Mouse (Mus musculus): ENCODE results near the gene Cort. TPM values are rescaled to one million over a fixed set of nuclear protein-coding genes. Genes with fewer than 3 reads are reported as not detected.
A peak's percentile ranks its signal among the peaks of the same experiment; 100 is the strongest.

Gene Cort
- polyA plus RNA-seq, 2 experiments = not detected

- no peak for DNase-seq (ENCODE audit: low read depth in 3 of 3, low spot score in 3 of 3)
- WGBS (ENCODE audit: insufficient replicate concordance) = 73% methylated on average over 8 of the region's 8 CpGs
- peaks cover 43% of the 10 kb centered on the region for H3K36me3 ChIP-seq (replicated peaks; ENCODE audit: control insufficient read depth, insufficient read depth, low read depth)
- no peak overlapping the region for H3K27ac ChIP-seq
- no peak overlapping the region for H3K4me2 ChIP-seq (ENCODE audit: low read depth)
- H3K4me3 ChIP-seq (ENCODE audit: insufficient read depth in 1 of 2, low read depth in 2 of 2, low read length in 2 of 2) = no peak overlapping the region
- no peak overlapping the region for H3K9ac ChIP-seq (replicated peaks)
- no peaks in the 10 kb centered on the region for H3K4me1 ChIP-seq (replicated peaks; ENCODE audit: control insufficient read depth in 2 of 2, insufficient read depth in 2 of 2, low read length in 1 of 2)
- no peaks in the 10 kb centered on the region for H3K27me3 ChIP-seq (ENCODE audit: control insufficient read depth, insufficient read depth, low read length)
- ATAC-seq (ENCODE audit: insufficient read depth) = no peak
- no peaks in the 10 kb centered on the region for H3K9me3 ChIP-seq (ENCODE audit: control insufficient read depth, low read length)
- no peak for TF ChIP-seq CTCF (IDR thresholded peaks at IDR 0.05; ENCODE audit: low read depth)
- TF ChIP-seq EP300 (IDR thresholded peaks at IDR 0.05; ENCODE audit: low read depth) = no peak
Measured at GRCm38 (mm10) chr4:149157415-149157973, 30.9 kb upstream of the Cort start.

DNA sequence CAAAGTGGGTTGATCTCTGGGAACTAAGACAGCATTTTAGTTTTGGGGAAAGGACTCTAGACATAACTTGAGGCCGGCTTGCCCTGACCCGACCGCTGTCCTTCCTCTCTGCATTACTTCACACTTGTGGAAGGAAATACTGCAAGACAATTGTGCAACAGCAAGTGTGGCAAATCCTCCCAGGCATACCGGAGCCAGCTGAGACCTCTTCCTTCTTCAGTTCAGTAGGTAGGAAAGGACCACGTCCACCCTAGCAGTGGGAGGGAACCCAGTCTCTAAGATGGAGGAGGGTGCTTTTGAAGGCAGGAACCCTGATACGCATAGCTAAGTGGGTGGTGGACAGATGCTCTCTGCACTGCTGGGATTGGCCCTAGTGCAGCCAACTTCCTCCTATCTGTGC is 29.1 kb upstream of the Cort start:
- H3K27ac ChIP-seq = no peak overlapping the region
- H3K4me2 ChIP-seq (ENCODE audit: low read depth) = no peak overlapping the region
- no peaks in the 10 kb centered on the region for H3K4me1 ChIP-seq (replicated peaks; ENCODE audit: control insufficient read depth in 2 of 2, insufficient read depth in 2 of 2, low read length in 1 of 2)
- DNase-seq (ENCODE audit: low read depth in 3 of 3, low spot score in 3 of 3) (no peak), ATAC-seq (ENCODE audit: insufficient read depth) (0 out of 2 replicates have a peak, but pooled peaks have one; percentile 7)
- WGBS (ENCODE audit: insufficient replicate concordance) = 68% methylated on average over 6 of the region's 6 CpGs
- H3K9me3 ChIP-seq (ENCODE audit: control insufficient read depth, low read length) = no peaks in the 10 kb centered on the region
- TF ChIP-seq CTCF (IDR thresholded peaks at IDR 0.05; ENCODE audit: low read depth) (no peak), EP300 (IDR thresholded peaks at IDR 0.05; ENCODE audit: low read depth) (no peak)
- no peaks in the 10 kb centered on the region for H3K27me3 ChIP-seq (ENCODE audit: control insufficient read depth, insufficient read depth, low read length)
- H3K4me3 ChIP-seq (ENCODE audit: insufficient read depth in 1 of 2, low read depth in 2 of 2, low read length in 2 of 2) = no peak overlapping the region
- peaks cover 43% of the 10 kb centered on the region for H3K36me3 ChIP-seq (replicated peaks; ENCODE audit: control insufficient read depth, insufficient read depth, low read depth)
- H3K9ac ChIP-seq (replicated peaks) = no peak overlapping the region

GRCm38 (mm10) chr4:149154859-149155258 is 28.3 kb upstream of the Cort start:
- H3K27ac ChIP-seq = no peak overlapping the region
- 88% methylated on average over 7 of the region's 7 CpGs for WGBS (ENCODE audit: insufficient replicate concordance)
- H3K27me3 ChIP-seq (ENCODE audit: control insufficient read depth, insufficient read depth, low read length) = no peaks in the 10 kb centered on the region
- TF ChIP-seq EP300 (IDR thresholded peaks at IDR 0.05; ENCODE audit: low read depth) (no peak), CTCF (IDR thresholded peaks at IDR 0.05; ENCODE audit: low read depth) (no peak)
- H3K4me1 ChIP-seq (replicated peaks; ENCODE audit: control insufficient read depth in 2 of 2, insufficient read depth in 2 of 2, low read length in 1 of 2) = no peaks in the 10 kb centered on the region
- H3K4me2 ChIP-seq (ENCODE audit: low read depth) = no peak overlapping the region
- ATAC-seq (ENCODE audit: insufficient read depth) (no peak), DNase-seq (ENCODE audit: low read depth in 3 of 3, low spot score in 3 of 3) (no peak)
- peaks cover 48% of the 10 kb centered on the region for H3K36me3 ChIP-seq (replicated peaks; ENCODE audit: control insufficient read depth, insufficient read depth, low read depth)
- no peak overlapping the region for H3K9ac ChIP-seq (replicated peaks)
- H3K4me3 ChIP-seq (ENCODE audit: insufficient read depth in 1 of 2, low read depth in 2 of 2, low read length in 2 of 2) = no peak overlapping the region
- no peaks in the 10 kb centered on the region for H3K9me3 ChIP-seq (ENCODE audit: control insufficient read depth, low read length)

DNA sequence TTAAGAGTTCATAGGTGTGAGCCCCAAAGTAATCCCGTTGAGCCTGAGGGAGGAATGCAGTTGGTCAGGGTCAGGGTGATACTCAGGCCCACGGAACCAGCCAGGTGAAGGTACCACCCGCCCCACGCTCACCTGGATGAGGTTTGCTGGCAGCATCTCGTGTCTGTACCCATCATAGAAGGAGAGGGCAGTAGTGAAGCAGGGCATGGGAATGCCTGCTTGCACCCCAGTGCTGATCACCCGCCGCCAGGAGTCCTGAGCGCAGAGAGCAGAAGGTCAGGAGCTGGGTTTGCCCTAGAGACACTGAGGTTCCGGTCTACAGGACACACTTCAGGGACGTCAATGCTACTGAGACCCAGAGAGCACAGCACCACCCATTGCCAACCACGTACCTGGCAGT is 24.2 kb upstream of the Cort start:
- ATAC-seq (ENCODE audit: insufficient read depth) (no peak), DNase-seq (ENCODE audit: low read depth in 3 of 3, low spot score in 3 of 3) (no peak)
- no peak overlapping the region for H3K27ac ChIP-seq
- H3K9ac ChIP-seq (replicated peaks) = no peak overlapping the region
- no peak overlapping the region for H3K4me2 ChIP-seq (ENCODE audit: low read depth)
- no peaks in the 10 kb centered on the region for H3K9me3 ChIP-seq (ENCODE audit: control insufficient read depth, low read length)
- H3K27me3 ChIP-seq (ENCODE audit: control insufficient read depth, insufficient read depth, low read length) = no peaks in the 10 kb centered on the region
- H3K4me1 ChIP-seq (replicated peaks; ENCODE audit: control insufficient read depth in 2 of 2, insufficient read depth in 2 of 2, low read length in 1 of 2) = peaks cover 0 to 13% of the 10 kb centered on the region in 2 experiments; a peak in 2 of 4 replicates
- no peak for TF ChIP-seq CTCF (IDR thresholded peaks at IDR 0.05; ENCODE audit: low read depth)
- no peak for TF ChIP-seq EP300 (IDR thresholded peaks at IDR 0.05; ENCODE audit: low read depth)
- H3K36me3 ChIP-seq (replicated peaks; ENCODE audit: control insufficient read depth, insufficient read depth, low read depth) = peaks cover 36% of the 10 kb centered on the region
- H3K4me3 ChIP-seq (ENCODE audit: insufficient read depth in 1 of 2, low read depth in 2 of 2, low read length in 2 of 2) = no peak overlapping the region
- WGBS (ENCODE audit: insufficient replicate concordance) = 79% methylated on average over 11 of the region's 11 CpGs

- Histone ChIP-seq H3K4me3 (ENCODE audit: insufficient read depth in 1 of 2, low read depth in 2 of 2, low read length in 2 of 2) (no peak overlapping the region), H3K4me1 (replicated peaks; ENCODE audit: control insufficient read depth in 2 of 2, insufficient read depth in 2 of 2, low read length in 1 of 2) (peaks cover 0 to 13% of the 10 kb centered on the region in 2 experiments; a peak in 2 of 4 replicates), H3K9me3 (ENCODE audit: control insufficient read depth, low read length) (no peaks in the 10 kb centered on the region), H3K27me3 (ENCODE audit: control insufficient read depth, insufficient read depth, low read length) (no peaks in the 10 kb centered on the region), H3K4me2 (ENCODE audit: low read depth) (no peak overlapping the region), H3K9ac (replicated peaks) (no peak overlapping the region), H3K36me3 (replicated peaks; ENCODE audit: control insufficient read depth, insufficient read depth, low read depth) (peaks cover 32% of the 10 kb centered on the region), H3K27ac (no peak overlapping the region)
- 66% methylated on average over 11 of the region's 11 CpGs for WGBS (ENCODE audit: insufficient replicate concordance)
- TF ChIP-seq CTCF (IDR thresholded peaks at IDR 0.05; ENCODE audit: low read depth) = no peak
- TF ChIP-seq EP300 (IDR thresholded peaks at IDR 0.05; ENCODE audit: low read depth) = no peak
- DNase-seq (ENCODE audit: low read depth in 3 of 3, low spot score in 3 of 3) = no peak
- ATAC-seq (ENCODE audit: insufficient read depth) = peak; percentile 23; the same call in 1 of the 2 replicates
Measured at GRCm38 (mm10) chr4:149150256-149150655, 23.7 kb upstream of the Cort start.

Measured in liver, embryonic 14.5 days (tissue).